Mouse (Mus musculus) embryo, embryonic 10 days (tissue): ENCODE measurements at regions not wholly inside any gene's neighbourhood (a gene's known extent, or its start where the extent isn't known, plus 50 kb on each side); places are given as distances from the start of the nearest gene placed in this dataset.
A peak's percentile ranks its signal among the peaks of the same experiment; 100 is the strongest.
"Not testable (repeated sequence)": the region's sequence is repeated elsewhere in the genome, so short reads cannot be mapped to it uniquely, and the experiment has no call there.

Experiments used
- DNase-seq: peaks from one replicate; pipeline ENCODE4 v3.0.0-alpha.2; 2015; ENCODE audit warnings: low spot score

DNA sequence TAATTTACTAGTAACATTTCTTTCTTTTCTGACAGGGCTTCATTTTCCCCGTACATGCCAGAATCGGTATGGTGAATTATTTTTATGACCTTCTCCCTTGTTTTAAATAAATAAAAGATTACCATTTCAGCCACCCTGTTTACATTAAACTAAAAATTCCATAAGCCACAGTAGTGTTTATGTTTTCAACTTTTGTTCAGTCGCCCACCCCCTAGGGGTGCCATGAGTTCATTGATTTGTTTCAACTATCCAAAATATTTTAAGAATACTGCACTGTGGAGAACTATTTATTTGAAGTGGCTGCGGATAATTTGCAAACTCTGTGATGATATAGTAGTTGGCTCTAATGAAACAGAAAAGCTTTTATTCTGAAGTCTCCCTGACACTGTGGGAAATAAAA is 132.9 kb downstream of the Tfec start:
- no peak for DNase-seq

GRCm38 (mm10) chr6:16764707-16765106 is 133.5 kb downstream of the Tfec start:
- peak; percentile 51 for DNase-seq

DNA sequence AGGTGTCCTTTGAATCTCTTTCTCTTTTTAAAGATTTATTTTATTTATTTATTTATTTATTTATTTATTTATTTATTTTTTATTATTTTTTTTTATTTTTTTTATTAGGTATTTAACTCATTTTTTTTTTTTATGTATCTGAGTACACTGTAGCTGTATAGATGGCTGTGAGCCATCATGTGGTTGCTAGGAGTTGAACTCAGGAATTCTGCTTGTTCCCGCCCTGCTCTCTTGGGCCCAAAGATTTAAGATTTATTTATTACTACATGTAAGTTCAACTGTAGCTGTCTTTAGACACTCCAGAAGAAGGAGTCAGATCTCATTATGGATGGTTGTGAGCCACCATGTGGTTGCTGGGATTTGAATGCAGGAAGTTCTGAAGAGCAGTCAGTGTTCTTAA is 143.2 kb downstream of the Tfec start:
- not testable (repeated sequence) for DNase-seq

GRCm38 (mm10) chr6:16733184-16733583 is 165.1 kb downstream of the Tfec start:
- DNase-seq, result no peak

DNA sequence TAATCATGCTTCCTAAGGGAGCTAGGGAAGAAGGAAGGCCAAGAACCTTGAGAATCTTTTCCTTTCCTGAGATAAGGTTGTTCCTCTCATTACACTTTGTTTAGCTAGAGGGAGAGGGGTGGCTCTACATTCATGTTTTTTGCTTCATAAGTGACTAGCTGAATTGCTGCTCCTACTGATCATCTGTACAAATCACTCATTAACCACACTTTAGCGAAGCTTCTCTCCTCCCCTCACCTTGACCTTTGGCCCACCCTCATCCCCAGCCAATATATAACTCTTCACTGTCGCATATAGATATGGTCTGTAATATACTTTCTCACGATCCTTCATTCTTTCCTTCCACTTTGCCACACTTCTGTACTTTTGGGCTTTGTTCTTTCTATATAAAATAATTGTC is 166.1 kb downstream of the Tfec start:
- DNase-seq, result no peak

- peak; percentile 69 for DNase-seq
These were observed 170.9 kb downstream of the Tfec start for GRCm38 (mm10) chr6:16727256-16727890.

DNA sequence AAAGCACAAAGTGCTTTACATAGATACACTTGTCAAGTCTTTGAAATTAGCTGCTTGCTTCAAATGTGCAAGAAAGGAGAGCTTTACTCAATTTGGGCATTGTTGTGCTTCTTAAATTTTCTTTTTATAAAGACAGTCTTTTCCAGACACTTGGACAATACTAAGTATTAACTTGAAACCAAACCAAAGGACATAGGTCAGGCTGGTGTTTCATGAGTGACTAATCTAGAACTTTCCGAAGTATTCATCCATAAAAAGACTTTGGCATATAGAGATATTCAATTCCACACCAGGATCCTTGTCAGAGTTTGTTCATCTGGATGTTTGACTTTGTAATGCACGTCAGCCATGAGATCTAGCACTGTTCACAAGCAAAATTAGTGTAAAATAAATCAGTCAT is 173.0 kb downstream of the Tfec start:
- no peak for DNase-seq

DNA sequence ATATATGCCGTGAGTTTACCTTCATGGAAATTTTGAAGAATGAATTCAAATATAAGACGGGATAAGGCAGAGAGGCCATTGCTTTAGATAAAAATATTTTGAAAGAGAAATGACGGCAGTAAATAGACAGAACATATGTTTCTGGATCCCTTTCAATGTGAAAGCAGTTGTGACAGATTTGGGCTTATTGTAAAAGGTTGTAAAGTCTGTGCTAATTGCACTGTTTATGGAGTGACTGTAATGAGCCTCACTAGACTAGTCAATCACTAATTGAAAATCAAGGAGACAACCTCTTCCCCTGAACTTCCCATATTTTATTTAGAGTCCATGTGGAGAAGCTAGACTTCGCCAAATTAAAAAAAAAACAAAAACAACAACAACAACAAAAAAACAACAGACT is 193.7 kb downstream of the Tfec start:
- DNase-seq, result no peak

DNA sequence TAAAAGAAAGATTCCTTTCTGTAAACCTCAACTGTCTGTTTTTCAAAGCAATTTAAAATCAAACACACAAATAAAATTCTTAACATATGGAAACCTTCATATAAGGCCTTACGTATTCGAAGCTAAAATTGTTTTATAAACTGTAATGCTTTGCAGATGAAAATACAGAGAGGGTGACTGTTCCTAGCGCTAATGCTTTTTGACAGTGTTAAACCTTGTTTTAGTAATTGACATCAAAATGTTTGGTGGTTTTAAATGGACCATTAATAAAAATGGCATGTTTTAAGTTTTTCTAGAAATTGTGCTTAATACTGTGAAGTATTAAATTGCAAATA is 194.9 kb downstream of the Tfec start:
- DNase-seq, result no peak

DNA sequence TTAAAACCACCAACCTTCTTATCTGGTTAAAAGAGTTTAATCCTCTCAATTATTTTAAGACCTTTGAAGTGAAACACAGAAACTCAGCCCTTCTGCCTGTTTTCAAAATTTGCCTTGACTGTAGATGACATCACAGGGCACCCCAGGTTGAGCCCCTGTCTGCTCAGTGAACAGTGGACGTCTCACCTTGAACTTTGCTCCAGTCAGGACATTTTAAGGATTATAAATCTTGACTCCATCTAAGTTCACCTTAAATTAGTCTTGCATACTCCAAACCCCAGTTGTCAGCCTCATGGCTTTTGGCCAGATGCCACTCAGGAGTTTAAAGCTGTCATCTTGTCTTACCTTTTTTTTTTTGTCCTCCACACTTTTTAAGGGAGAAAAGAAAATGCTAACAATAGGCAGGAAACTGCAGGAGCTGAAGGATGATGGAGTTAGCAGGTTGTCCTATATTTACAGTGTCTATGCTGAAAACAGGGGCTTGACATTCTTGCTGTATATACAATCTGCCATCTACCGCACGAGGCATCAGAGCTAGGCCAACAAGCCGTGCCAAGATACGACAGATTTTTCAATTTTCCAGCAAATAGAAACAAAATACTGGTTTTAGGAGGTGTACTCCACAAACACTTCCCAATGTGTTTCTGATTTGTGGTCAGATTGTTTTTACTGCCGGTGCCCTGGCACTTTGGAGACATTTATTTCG is 195.4 kb downstream of the Tfec start:
- DNase-seq, result no peak

GRCm38 (mm10) chr6:16697285-16697684 is 201.0 kb downstream of the Tfec start:
- no peak for DNase-seq

- peak; percentile 81 for DNase-seq
These were observed 230.2 kb downstream of the Tfec start for GRCm38 (mm10) chr6:16668004-16668403.

GRCm38 (mm10) chr6:16667241-16667640 is 231.0 kb downstream of the Tfec start:
- DNase-seq, result peak; percentile 73

DNA sequence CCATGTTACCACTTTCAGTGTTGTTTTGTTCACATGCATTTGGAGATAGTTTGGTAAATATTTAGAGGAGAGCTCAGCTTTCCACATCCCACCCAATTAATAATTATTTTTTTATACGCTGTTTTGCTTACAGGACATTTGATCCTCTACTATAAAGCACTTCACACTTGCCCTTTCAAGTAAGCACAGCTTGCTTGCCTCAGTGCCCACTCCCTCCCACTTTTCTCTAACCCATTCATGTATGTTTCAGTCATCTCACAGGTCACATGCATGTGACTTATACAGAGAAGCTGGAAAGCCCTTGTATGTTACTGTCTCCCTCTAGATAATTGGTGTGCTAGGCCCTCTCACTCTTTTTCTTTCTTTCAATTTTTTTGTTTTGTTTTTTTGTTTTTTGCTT is 252.0 kb downstream of the Tfec start:
- no peak for DNase-seq

- DNase-seq, result no peak
These were observed 254.7 kb downstream of the Tfec start for GRCm38 (mm10) chr6:16643519-16643918.

- no peak for DNase-seq
These were observed 261.4 kb downstream of the Tfec start for GRCm38 (mm10) chr6:16636736-16637304.

DNA sequence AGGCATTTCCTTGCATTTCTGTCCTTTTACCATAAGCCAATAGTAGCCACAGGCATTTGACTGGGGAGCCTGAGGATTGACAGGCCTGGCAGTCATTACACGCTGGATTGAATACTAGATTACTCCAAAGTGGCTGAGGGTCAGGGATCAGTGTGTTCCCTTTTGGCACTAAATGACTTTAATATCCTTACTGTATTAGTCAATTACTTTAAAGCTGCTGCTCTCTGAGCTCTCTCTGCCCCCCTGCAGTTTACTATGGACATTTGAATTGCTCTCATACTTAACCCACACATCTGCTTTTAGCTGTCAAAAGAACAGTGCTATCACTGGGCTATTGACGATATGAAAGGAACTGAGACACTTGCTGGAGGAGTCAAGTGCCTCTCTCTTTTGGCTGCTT is 262.1 kb downstream of the Tfec start:
- peak; percentile 44 for DNase-seq

DNA sequence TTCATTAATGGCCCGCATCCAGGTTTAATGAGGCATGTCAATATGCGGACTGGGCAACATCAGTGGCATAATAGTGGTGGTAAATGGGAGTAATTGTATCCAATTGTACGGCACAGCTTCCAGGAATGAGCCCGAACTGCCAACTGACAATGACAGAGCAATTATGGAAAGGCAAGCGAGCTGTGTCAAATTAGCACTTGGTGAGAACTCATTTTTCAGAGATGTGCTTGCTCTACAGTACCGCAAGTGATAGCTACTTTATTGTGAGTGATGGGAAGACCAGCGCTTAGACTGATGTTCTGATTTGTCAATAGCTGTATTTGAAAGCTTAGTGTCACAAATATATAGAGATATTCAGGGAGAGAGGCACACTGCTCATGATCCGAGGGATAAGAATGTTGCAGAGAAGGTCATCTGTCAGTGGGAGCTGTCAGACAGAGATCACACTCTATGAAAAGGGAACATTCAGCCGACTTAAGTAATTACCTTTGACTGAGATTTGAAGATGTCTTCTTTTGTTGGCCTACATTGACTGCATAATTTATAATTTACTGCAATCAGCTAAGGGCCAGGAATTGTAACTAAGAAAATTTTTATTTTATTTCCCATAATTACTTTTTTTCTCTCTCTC is 290.7 kb downstream of the Tfec start:
- peak; percentile 29 for DNase-seq

GRCm38 (mm10) chr6:16606687-16607392 is 291.4 kb downstream of the Tfec start:
- no peak for DNase-seq

- no peak for DNase-seq
These were observed 305.8 kb downstream of the Tfec start for GRCm38 (mm10) chr6:16592411-16592810.

GRCm38 (mm10) chr6:16582302-16582701 is 315.9 kb downstream of the Tfec start:
- no peak for DNase-seq

GRCm38 (mm10) chr6:16581801-16582200 is 316.4 kb downstream of the Tfec start:
- no peak for DNase-seq

GRCm38 (mm10) chr6:16575875-16576274 is 322.4 kb downstream of the Tfec start:
- no peak for DNase-seq
